Mouse (Mus musculus): ENCODE results near the gene Ppp1r7. TPM values are rescaled to one million over a fixed set of nuclear protein-coding genes. Genes with fewer than 3 reads are reported as not detected.

The Ppp1r7 gene
- total RNA-seq, 2 experiments from 2014 or later: 13.2 to 29.6 TPM

GRCm38 (mm10) chr1:93403403-93403802 lies 60.7 kb downstream of the Ppp1r7 start:
- ATAC-seq (ENCODE audit: poor library complexity, severe bottlenecking): no peak

Other genes with a start within 250 kb of the Ppp1r7 start
- gene Kif1a, start 240.9 kb upstream of the Ppp1r7 start, total RNA-seq (2015): not detected in 2 replicates
- not detected in 2 replicates for gene Kif1a, start 240.9 kb upstream of the Ppp1r7 start, total RNA-seq (2017)
- gene Agxt, start 207.6 kb upstream of the Ppp1r7 start, total RNA-seq (2015): not detected in 2 replicates
- not detected in 2 replicates for gene Agxt, start 207.6 kb upstream of the Ppp1r7 start, total RNA-seq (2017)
- gene 2310007B03Rik, start 181.9 kb upstream of the Ppp1r7 start, total RNA-seq (2015): not detected in 2 replicates
- gene 2310007B03Rik, start 181.9 kb upstream of the Ppp1r7 start, total RNA-seq (2017): not detected in 2 replicates
- not detected in 2 replicates for gene Crocc2, start 174.1 kb upstream of the Ppp1r7 start, total RNA-seq (2015)
- gene Crocc2, start 174.1 kb upstream of the Ppp1r7 start, total RNA-seq (2017): not detected in 2 replicates
- gene Sned1, start 107.0 kb upstream of the Ppp1r7 start, total RNA-seq (2015): 0.49 and 0.98 TPM in 2 replicates
- 0.53 and 1.3 TPM in 2 replicates for gene Sned1, start 107.0 kb upstream of the Ppp1r7 start, total RNA-seq (2017)
- 4.6 and 11.3 TPM in 2 replicates for gene Mterf4, start 36.9 kb upstream of the Ppp1r7 start, total RNA-seq (2015)
- gene Mterf4, start 36.9 kb upstream of the Ppp1r7 start, total RNA-seq (2017): 17.8 and 20.7 TPM in 2 replicates
- 3.6 and 4.1 TPM in 2 replicates for gene Pask, start 628 bp downstream of the Ppp1r7 start, total RNA-seq (2015)
- 4.3 and 9.9 TPM in 2 replicates for gene Pask, start 628 bp downstream of the Ppp1r7 start, total RNA-seq (2017)
- gene Ano7, start 31.1 kb downstream of the Ppp1r7 start, total RNA-seq (2015): not detected in 2 replicates
- gene Ano7, start 31.1 kb downstream of the Ppp1r7 start, total RNA-seq (2017): 1.2 TPM in 1 of 2 replicates, not detected in the other
- 73.8 and 104 TPM in 2 replicates for gene Hdlbp, start 136.0 kb downstream of the Ppp1r7 start, total RNA-seq (2015)
- 76.5 and 80.6 TPM in 2 replicates for gene Hdlbp, start 136.0 kb downstream of the Ppp1r7 start, total RNA-seq (2017)
- gene Farp2, start 169.2 kb downstream of the Ppp1r7 start, total RNA-seq (2015): 1.6 and 2.0 TPM in 2 replicates
- 0.99 and 1.6 TPM in 2 replicates for gene Farp2, start 169.2 kb downstream of the Ppp1r7 start, total RNA-seq (2017)

Measured in megakaryocyte, adult 5-6 weeks (primary cell).